ENCODE assay signal across 8 mouse cellular contexts in genomic region chr1:60097277-60098023, GRCm38 (mm10). TPM values are rescaled to one million over a fixed set of nuclear protein-coding genes. Genes with fewer than 3 reads are reported as not detected.
DNase-seq lines count a peak whose midpoint lies in the region; ATAC-seq and TF ChIP-seq lines count a peak whose summit lies in the region.

No protein-coding gene starts in this region.

- H3K36me3 ChIP-seq in embryonic facial prominence, embryonic 10.5 days (replicated peaks): peaks cover 25% of the 10 kb centered on the region
- peaks cover 16% of the 10 kb centered on the region for H3K36me3 ChIP-seq in limb, embryonic 12.5 days
- peaks cover 13% of the 10 kb centered on the region for H3K36me3 ChIP-seq in midbrain, embryonic 14.5 days (ENCODE audit: control insufficient read depth, insufficient read depth, low read length)
- 0 out of 2 replicates have a peak, but pooled peaks cover 1% of the 10 kb centered on the region for H3K36me3 ChIP-seq in spleen, adult 2 months (ENCODE audit: control insufficient read depth, insufficient read depth, low read length)

- peak overlapping the region; percentile 95 for H3K4me3 ChIP-seq in embryonic facial prominence, embryonic 10.5 days
- H3K4me3 ChIP-seq in limb, embryonic 12.5 days (replicated peaks): peak overlapping the region; percentile 93
- peak overlapping the region; percentile 94 for H3K4me3 ChIP-seq in midbrain, embryonic 14.5 days (replicated peaks; ENCODE audit: low read depth, low read length)
- peak overlapping the region; percentile 79 for H3K4me3 ChIP-seq in spleen, adult 2 months (ENCODE audit: extremely low read depth, insufficient read depth, insufficient read length)

- no peaks in the 10 kb centered on the region for H3K27me3 ChIP-seq in embryonic facial prominence, embryonic 10.5 days (replicated peaks; ENCODE audit: low read depth, poor library complexity, severe bottlenecking)
- no peaks in the 10 kb centered on the region for H3K27me3 ChIP-seq in limb, embryonic 12.5 days
- no peaks in the 10 kb centered on the region for H3K27me3 ChIP-seq in midbrain, embryonic 14.5 days (ENCODE audit: control insufficient read depth, insufficient read depth, low read length)
- no peaks in the 10 kb centered on the region for H3K27me3 ChIP-seq in spleen, adult 2 months (ENCODE audit: control insufficient read depth, insufficient read depth, low read length)

- under 1% methylated on average over 25 of the region's 25 CpGs for WGBS in embryonic facial prominence, embryonic 10.5 days
- under 1% methylated on average over 25 of the region's 25 CpGs for WGBS in limb, embryonic 12.5 days
- WGBS in midbrain, embryonic 14.5 days: under 1% methylated on average over 25 of the region's 25 CpGs
- under 1% methylated on average over 25 of the region's 25 CpGs for WGBS in spleen, adult 2 months

- H3K27ac ChIP-seq in embryonic facial prominence, embryonic 10.5 days (replicated peaks): peak overlapping the region; percentile 97
- H3K27ac ChIP-seq in limb, embryonic 12.5 days: peak overlapping the region; percentile 99
- peak overlapping the region; percentile 99 for H3K27ac ChIP-seq in midbrain, embryonic 14.5 days (replicated peaks; ENCODE audit: low read depth, low read length)
- peak overlapping the region; percentile 72 for H3K27ac ChIP-seq in spleen, adult 2 months (ENCODE audit: insufficient read depth, low read length)

- TF ChIP-seq CTCF in spleen, adult 2 months (IDR thresholded peaks at IDR 0.05; ENCODE audit: extremely low read depth, insufficient read depth, insufficient read length, insufficient replicate concordance): no peak

- peaks cover 13% of the 10 kb centered on the region for H3K4me1 ChIP-seq in embryonic facial prominence, embryonic 10.5 days
- H3K4me1 ChIP-seq in limb, embryonic 12.5 days (replicated peaks): peaks cover 4% of the 10 kb centered on the region; the same call in 1 of the 2 replicates
- peaks cover 7% of the 10 kb centered on the region for H3K4me1 ChIP-seq in midbrain, embryonic 14.5 days (ENCODE audit: control insufficient read depth, insufficient read depth, low read length)
- H3K4me1 ChIP-seq in spleen, adult 2 months (ENCODE audit: control insufficient read depth, insufficient read depth, insufficient read length): no peaks in the 10 kb centered on the region

- peak; percentile 82 for ATAC-seq in limb, embryonic 12.5 days (ENCODE audit: insufficient number of reproducible peaks, insufficient read depth, low FRiP score, low TSS enrichment, low read depth)
- peak; percentile 89 for ATAC-seq in midbrain, embryonic 14.5 days (ENCODE audit: low FRiP score, low TSS enrichment)

- peak; percentile 30; the same call in 1 of the 2 replicates for TF ChIP-seq POLR2A in spleen, adult 2 months (IDR thresholded peaks at IDR 0.05; ENCODE audit: low read depth, low read length)

- peak overlapping the region; percentile 87 for H3K4me2 ChIP-seq in limb, embryonic 12.5 days
- peak overlapping the region; percentile 77 for H3K4me2 ChIP-seq in midbrain, embryonic 14.5 days (ENCODE audit: low read length)

- H3K9ac ChIP-seq in limb, embryonic 12.5 days (replicated peaks): peak overlapping the region; percentile 95
- H3K9ac ChIP-seq in midbrain, embryonic 14.5 days (replicated peaks; ENCODE audit: low read length): peak overlapping the region; percentile 95; the same call in 1 of the 2 replicates

- peak; percentile 96 for DNase-seq in heart, adult 11 months
- no peak for DNase-seq in heart, adult 8-10 months (ENCODE audit: low spot score)
- peak; percentile 75 for DNase-seq in embryonic facial prominence, embryonic 10.5 days (ENCODE audit: low spot score)
- DNase-seq in heart, adult 18-20 months: peak; percentile 68 to 81
- DNase-seq in kidney, adult 8-10 months: peak; percentile 70 to 71
- DNase-seq in midbrain, embryonic 14.5 days: peak; percentile 88
- peak; percentile 62 to 77 for DNase-seq in spleen, adult 2 months (ENCODE audit: low read depth in 1 of 2, low spot score in 2 of 2)

- no peaks in the 10 kb centered on the region for H3K9me3 ChIP-seq in embryonic facial prominence, embryonic 10.5 days
- H3K9me3 ChIP-seq in limb, embryonic 12.5 days: no peaks in the 10 kb centered on the region
- no peaks in the 10 kb centered on the region for H3K9me3 ChIP-seq in midbrain, embryonic 14.5 days (ENCODE audit: control insufficient read depth, low read length)

RNA-seq across cellular contexts. Expression of gene Carf, which starts 0.6 kb away (rescaled TPM):
- 10 to 100 TPM in 1 of 4 experiments, 1 to 10 TPM in 3; 6.0 to 12.4 (median 7.1) TPM for total RNA-seq in heart, adult 8-10 months (2022)
- 5.6 and 6.0 TPM in 2 replicates for polyA plus RNA-seq in embryonic facial prominence, embryonic 10.5 days (2016; fragmentation: Nextera tagmentation; extraction: Ambion mirVana)
- total RNA-seq in heart, adult 18-20 months (2021): 1 to 10 TPM; 5.5 to 6.6 TPM
- polyA plus RNA-seq in limb, embryonic 12.5 days (2016; fragmentation: Nextera tagmentation; extraction: Ambion mirVana): 7.6 and 9.5 TPM in 2 replicates
- polyA plus RNA-seq in midbrain, embryonic 14.5 days (2014; fragmentation: Nextera tagmentation; extraction: Ambion mirVana): 8.1 and 10.3 TPM in 2 replicates
- 1.2 and 1.3 TPM in 2 replicates for polyA plus RNA-seq in spleen, adult 2 months (2012; rRNA removed)

RNA-seq across cellular contexts. Expression of gene Wdr12, which starts 1.0 kb away (rescaled TPM):
- total RNA-seq in heart, adult 8-10 months (2022): 10 to 100 TPM; 10.8 to 12.6 (median 11.8) TPM
- 66.8 and 70.6 TPM in 2 replicates for polyA plus RNA-seq in embryonic facial prominence, embryonic 10.5 days (2016; fragmentation: Nextera tagmentation; extraction: Ambion mirVana)
- total RNA-seq in heart, adult 18-20 months (2021): 10 to 100 TPM; 11.0 to 12.6 TPM
- 46.0 and 48.8 TPM in 2 replicates for polyA plus RNA-seq in limb, embryonic 12.5 days (2016; fragmentation: Nextera tagmentation; extraction: Ambion mirVana)
- 45.0 and 50.6 TPM in 2 replicates for polyA plus RNA-seq in midbrain, embryonic 14.5 days (2014; fragmentation: Nextera tagmentation; extraction: Ambion mirVana)
- 4.6 and 5.8 TPM in 2 replicates for polyA plus RNA-seq in spleen, adult 2 months (2012; rRNA removed)

RNA-seq across cellular contexts. Expression of gene Ica1l, which starts 54.5 kb away (rescaled TPM):
- under 1 TPM; 0.23 to 0.78 (median 0.53) TPM for total RNA-seq in heart, adult 8-10 months (2022)
- 0.77 and 0.88 TPM in 2 replicates for polyA plus RNA-seq in embryonic facial prominence, embryonic 10.5 days (2016; fragmentation: Nextera tagmentation; extraction: Ambion mirVana)
- under 1 TPM; 0.40 to 0.44 TPM for total RNA-seq in heart, adult 18-20 months (2021)
- polyA plus RNA-seq in limb, embryonic 12.5 days (2016; fragmentation: Nextera tagmentation; extraction: Ambion mirVana): 1.5 and 2.4 TPM in 2 replicates
- polyA plus RNA-seq in midbrain, embryonic 14.5 days (2014; fragmentation: Nextera tagmentation; extraction: Ambion mirVana): 42.9 and 45.1 TPM in 2 replicates
- 0.04 TPM in 1 of 2 replicates, not detected in the other for polyA plus RNA-seq in spleen, adult 2 months (2012; rRNA removed)

Comparison
In these comparisons a context has a peak if more than half of its experiments do, and no peak if none do; other contexts are left out.
1. RNA of gene Ica1l, which starts 54.5 kb away (polyA plus RNA-seq): 42.9 to 45.1 TPM in midbrain, embryonic 14.5 days; 1.5 to 2.4 TPM in limb, embryonic 12.5 days, 0.77 to 0.88 TPM in embryonic facial prominence, embryonic 10.5 days and 0.04 TPM in spleen, adult 2 months; every median in the first group is over 10 times any median in the second.
2. Peak in every context shown above with its lines, with median percentiles within 50 percentile points of each other: H3K27ac ChIP-seq and H3K4me3 ChIP-seq.